In the genomic region with DNA sequence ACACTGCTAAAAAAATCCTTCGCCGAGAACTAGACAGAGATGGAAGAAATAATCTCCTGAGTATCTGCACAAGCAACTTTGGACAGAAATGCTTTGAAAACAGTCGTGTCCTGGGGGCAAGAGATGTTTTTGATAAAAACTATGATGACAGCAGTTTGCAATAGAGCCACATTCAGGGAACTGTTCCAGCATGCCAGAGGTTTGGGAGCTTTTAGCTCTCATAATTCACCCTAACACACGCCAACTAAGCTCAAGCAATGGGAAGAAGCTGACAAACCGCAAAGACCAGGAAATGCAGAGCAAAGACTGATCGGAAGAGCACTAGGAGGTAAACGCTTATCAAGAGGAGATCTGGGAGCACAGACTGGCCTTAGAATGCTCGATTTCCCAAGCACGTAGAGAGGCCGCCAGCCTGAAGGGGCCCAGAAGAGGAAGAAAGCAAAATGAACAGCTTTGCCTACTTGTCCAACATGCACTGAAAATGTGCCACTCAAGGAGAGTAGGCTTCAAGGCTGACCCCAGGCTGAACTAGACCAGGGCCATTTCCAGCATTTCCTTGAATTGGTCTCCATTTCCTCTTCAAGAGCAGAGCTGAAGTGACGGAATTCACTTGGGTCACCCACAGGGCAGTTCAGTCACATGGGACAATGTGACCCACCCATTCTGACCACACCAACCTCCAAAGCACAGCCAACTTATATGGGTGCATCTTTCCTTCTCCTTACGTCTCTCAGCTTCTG, we compare ENCODE assay signal across 12 mouse cellular contexts.
DNase-seq lines count a peak whose midpoint lies in the region; ATAC-seq and TF ChIP-seq lines count a peak whose summit lies in the region.
"Had no signal": no experiment of that assay in that cellular context is flagged by ENCODE, and none has a peak within 500 bp of the region (broad histone marks: within the 10 kb centered on the region; RNA-seq: fewer than 3 reads in every experiment).

No protein-coding gene starts in this region.

- peak; percentile 57; the same call in 1 of the 2 replicates for ATAC-seq in kidney, embryonic 15.5 days (replicated peaks; ENCODE audit: low FRiP score)
- peak; percentile 88 for ATAC-seq in lung, postnatal 0 days
- ATAC-seq: hindbrain, embryonic 16.5 days; midbrain, embryonic 13.5 days had no signal

- peak overlapping the region; percentile 9; the same call in 1 of the 2 replicates for H3K4me3 ChIP-seq in brown adipose tissue, adult 24 weeks (ENCODE audit: insufficient read depth, low read depth, low read length)
- no peak overlapping the region for H3K4me3 ChIP-seq in kidney, embryonic 15.5 days (replicated peaks)
- H3K4me3 ChIP-seq in lung, postnatal 0 days (ENCODE audit: low read depth, low read length) = no peak overlapping the region
- H3K4me3 ChIP-seq in midbrain, embryonic 10.5 days = no peak overlapping the region
- H3K4me3 ChIP-seq: left cerebral cortex, adult 2 months; midbrain, embryonic 13.5 days; stomach, embryonic 15.5 days had no signal

- peaks cover 11% of the 10 kb centered on the region; the same call in 1 of the 2 replicates for H3K27me3 ChIP-seq in kidney, embryonic 15.5 days
- no peaks in the 10 kb centered on the region for H3K27me3 ChIP-seq in lung, postnatal 0 days (replicated peaks; ENCODE audit: insufficient read depth, low read length)
- no peaks in the 10 kb centered on the region for H3K27me3 ChIP-seq in midbrain, embryonic 10.5 days (ENCODE audit: low read depth, poor library complexity, severe bottlenecking)
- H3K27me3 ChIP-seq: midbrain, embryonic 13.5 days; stomach, embryonic 15.5 days had no signal

- TF ChIP-seq EP300 in lung, postnatal 0 days (IDR thresholded peaks at IDR 0.05) = peak; percentile 73

- H3K9ac ChIP-seq in kidney, embryonic 15.5 days = no peak overlapping the region
- no peak overlapping the region for H3K9ac ChIP-seq in lung, postnatal 0 days (replicated peaks; ENCODE audit: low read depth)
- H3K9ac ChIP-seq: midbrain, embryonic 13.5 days; stomach, embryonic 15.5 days had no signal

- 57% methylated on average over 12 of the region's 12 CpGs for WGBS in kidney, embryonic 15.5 days
- 42% methylated on average over 12 of the region's 12 CpGs for WGBS in lung, postnatal 0 days
- WGBS in midbrain, embryonic 10.5 days = 86% methylated on average over 12 of the region's 12 CpGs

- H3K9me3 ChIP-seq in kidney, embryonic 15.5 days (replicated peaks) = no peaks in the 10 kb centered on the region
- H3K9me3 ChIP-seq in lung, postnatal 0 days (ENCODE audit: low read length) = no peaks in the 10 kb centered on the region
- H3K9me3 ChIP-seq in midbrain, embryonic 10.5 days (replicated peaks) = no peaks in the 10 kb centered on the region
- H3K9me3 ChIP-seq: midbrain, embryonic 13.5 days; stomach, embryonic 15.5 days had no signal

- DNase-seq in embryo, embryonic 11 days = peak; percentile 12
- no peak for DNase-seq in embryo, embryonic 9.5 days (ENCODE audit: extremely low spot score)
- DNase-seq in lung, postnatal 0 days (ENCODE audit: low spot score) = peak; percentile 73
- DNase-seq in left cerebral cortex, postnatal 36 days (ENCODE audit: low spot score in 2 of 2) = no peak
- no peak for DNase-seq in midbrain, embryonic 10.5 days (ENCODE audit: low spot score)
- no peak for DNase-seq in Muller cell, postnatal 12 days (ENCODE audit: inconsistent ontology term)

- no peak overlapping the region for H3K4me2 ChIP-seq in kidney, embryonic 15.5 days
- H3K4me2 ChIP-seq in lung, postnatal 0 days (replicated peaks; ENCODE audit: low read depth, low read length) = no peak overlapping the region
- H3K4me2 ChIP-seq: midbrain, embryonic 13.5 days; stomach, embryonic 15.5 days had no signal

- no peak for TF ChIP-seq CTCF in lung, postnatal 0 days (IDR thresholded peaks at IDR 0.05)

- intact Hi-C loops in left cerebral cortex, postnatal 36 days (cut with DNase I) = loop anchor here (10.0 kb wide), 2 partner anchors 450 to 780 kb away; no protein-coding TSS in a partner anchor

- peaks cover 18% of the 10 kb centered on the region; the same call in 1 of the 2 replicates for H3K4me1 ChIP-seq in brown adipose tissue, adult 24 weeks (ENCODE audit: control insufficient read depth, insufficient read depth, insufficient read length, low read length)
- peaks cover 29% of the 10 kb centered on the region for H3K4me1 ChIP-seq in kidney, embryonic 15.5 days
- H3K4me1 ChIP-seq in lung, postnatal 0 days (ENCODE audit: insufficient read depth, low read depth, low read length) = no peaks in the 10 kb centered on the region; the same call in 1 of the 2 replicates
- H3K4me1 ChIP-seq in midbrain, embryonic 10.5 days = peaks cover 4% of the 10 kb centered on the region; the same call in 1 of the 2 replicates
- H3K4me1 ChIP-seq: midbrain, embryonic 13.5 days; stomach, embryonic 15.5 days had no signal

- peak overlapping the region; percentile 76 for H3K27ac ChIP-seq in brown adipose tissue, adult 24 weeks (replicated peaks; ENCODE audit: low read depth, low read length)
- peak overlapping the region; percentile 58 for H3K27ac ChIP-seq in kidney, embryonic 15.5 days
- no peak overlapping the region for H3K27ac ChIP-seq in lung, postnatal 0 days (ENCODE audit: low read length)
- no peak overlapping the region for H3K27ac ChIP-seq in midbrain, embryonic 10.5 days (replicated peaks)
- H3K27ac ChIP-seq: left cerebral cortex, adult 2 months; midbrain, embryonic 13.5 days; stomach, embryonic 15.5 days had no signal

- H3K36me3 ChIP-seq in kidney, embryonic 15.5 days = no peaks in the 10 kb centered on the region
- H3K36me3 ChIP-seq in lung, postnatal 0 days (ENCODE audit: insufficient read depth, low read length) = no peaks in the 10 kb centered on the region
- no peaks in the 10 kb centered on the region for H3K36me3 ChIP-seq in midbrain, embryonic 10.5 days
- H3K36me3 ChIP-seq: midbrain, embryonic 13.5 days; stomach, embryonic 15.5 days had no signal

Comparison
In these comparisons a context has a peak if more than half of its experiments do, and no peak if none do; other contexts are left out.
1. DNase-seq: peak in embryo, embryonic 11 days (single experiment) and lung, postnatal 0 days (single experiment); none in embryo, embryonic 9.5 days (single experiment), left cerebral cortex, postnatal 36 days (0 of 2), midbrain, embryonic 10.5 days (single experiment) and Muller cell, postnatal 12 days (single experiment).
2. H3K27ac ChIP-seq: peak in brown adipose tissue, adult 24 weeks (single experiment) and kidney, embryonic 15.5 days (single experiment); none in lung, postnatal 0 days (single experiment) and midbrain, embryonic 10.5 days (single experiment).